Comparison of ENCODE assay signal across 8 mouse cellular contexts in the genomic region with DNA sequence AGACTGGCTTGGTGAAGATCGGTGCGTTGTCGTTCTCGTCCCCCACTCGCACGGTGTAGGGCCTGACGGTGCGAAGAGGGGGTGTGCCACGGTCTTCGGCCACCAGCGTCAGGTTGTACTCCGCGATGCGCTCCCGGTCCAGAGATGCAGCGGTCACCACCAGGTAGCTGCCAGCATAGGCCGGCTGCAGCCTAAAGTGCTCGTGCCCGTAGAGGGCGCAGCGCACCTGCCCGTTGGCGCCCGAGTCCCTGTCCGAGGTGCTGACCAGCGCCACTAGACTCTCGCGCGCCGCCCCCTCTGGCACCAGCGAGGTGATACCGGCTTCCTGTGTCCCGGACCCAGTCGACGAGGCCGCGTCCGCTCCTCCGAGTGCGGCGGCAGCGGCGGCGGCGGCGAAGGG. TPM values are rescaled to one million over a fixed set of nuclear protein-coding genes. Genes with fewer than 3 reads are reported as not detected.
DNase-seq lines count a peak whose midpoint lies in the region.

No protein-coding gene starts in this region.

- intact Hi-C loops in gastrocnemius, postnatal 36 days (cut with DNase I), result loop anchor here (5.0 to 10.0 kb wide), 2 partner anchors 285 to 448 kb away; no protein-coding TSS in a partner anchor
- intact Hi-C loops in left cerebral cortex, postnatal 36 days (cut with DNase I), result loop anchor here (5.0 to 10.0 kb wide), 3 partner anchors 145 to 258 kb away; no protein-coding TSS in a partner anchor

- peak; percentile 93 for DNase-seq in adrenal gland, postnatal 14 days
- DNase-seq in embryo, embryonic 10 days (ENCODE audit: low spot score), result peak; percentile 90
- DNase-seq in gastrocnemius, postnatal 36 days, result peak; percentile 53 to 55
- peak; percentile 33 for DNase-seq in induced T-regulatory cell, adult 2 months (ENCODE audit: low read depth)
- peak; percentile 53 to 65 for DNase-seq in left cerebral cortex, postnatal 36 days (ENCODE audit: low spot score in 2 of 2)
- DNase-seq in mesoderm, embryonic 11.5 days (ENCODE audit: low read depth, low spot score), result peak; percentile 82
- DNase-seq in skeletal muscle tissue, adult 2 months (ENCODE audit: low read depth, low spot score), result peak; percentile 13
- DNase-seq in MN1 (ENCODE audit: low spot score), result no peak

RNA-seq across cellular contexts. Expression of gene Pcdh8, which starts 1.5 kb away (rescaled TPM):
- total RNA-seq in adrenal gland, postnatal 14 days (2021), result 0.11 and 0.45 TPM in 2 replicates
- not detected for total RNA-seq in gastrocnemius, postnatal 36 days (2021)
- 10 to 100 TPM; 57.9 to 58.8 TPM for total RNA-seq in left cerebral cortex, postnatal 36 days (2021)

Comparison
In these comparisons a context has a peak if more than half of its experiments do, and no peak if none do; other contexts are left out.
1. RNA of gene Pcdh8, which starts 1.5 kb away (total RNA-seq): 57.9 to 58.8 TPM in left cerebral cortex, postnatal 36 days; 0.11 to 0.45 TPM in adrenal gland, postnatal 14 days and not detected in gastrocnemius, postnatal 36 days; every median in the first group is over 10 times any median in the second.